19 mouse cellular contexts compared by ENCODE assay signal in genomic region chr3:50619061-50619460, GRCm38 (mm10).
"Had no signal": no experiment of that assay in that cellular context is flagged by ENCODE, and none has a peak within 500 bp of the region (broad histone marks: within the 10 kb centered on the region; RNA-seq: fewer than 3 reads in every experiment).

No protein-coding gene starts in this region.

- ATAC-seq: inflammation-experienced regulatory T-cells, adult 6 months; intestine, embryonic 16.5 days; midbrain, embryonic 15.5 days had no signal

- H3K9ac ChIP-seq: limb, embryonic 12.5 days; limb, embryonic 15.5 days; liver, embryonic 15.5 days; midbrain, embryonic 12.5 days; midbrain, embryonic 15.5 days had no signal

- DNase-seq: kidney, adult 18-20 months; kidney, adult 9 months; kidney, postnatal 14 days; kidney, postnatal 4 days; left cerebral cortex, postnatal 4 days; lung, adult 2 months; lung, postnatal 14 days; lung, postnatal 4 days; right cerebral cortex, adult 18-20 months; right cerebral cortex, postnatal 14 days; right cerebral cortex, postnatal 4 days had no signal

- H3K9me3 ChIP-seq: limb, embryonic 12.5 days; limb, embryonic 15.5 days; liver, embryonic 15.5 days; midbrain, embryonic 12.5 days; midbrain, embryonic 15.5 days had no signal

- H3K27ac ChIP-seq: limb, embryonic 12.5 days; limb, embryonic 15.5 days; liver, embryonic 15.5 days; midbrain, embryonic 12.5 days; midbrain, embryonic 15.5 days had no signal

- H3K27me3 ChIP-seq: limb, embryonic 12.5 days; limb, embryonic 15.5 days; liver, embryonic 15.5 days; midbrain, embryonic 12.5 days; midbrain, embryonic 15.5 days had no signal

- H3K4me3 ChIP-seq: limb, embryonic 12.5 days; limb, embryonic 15.5 days; liver, embryonic 15.5 days; midbrain, embryonic 12.5 days; midbrain, embryonic 15.5 days; myocyte had no signal

- H3K36me3 ChIP-seq: limb, embryonic 12.5 days; limb, embryonic 15.5 days; liver, embryonic 15.5 days; midbrain, embryonic 12.5 days; midbrain, embryonic 15.5 days had no signal

- H3K4me1 ChIP-seq: limb, embryonic 12.5 days; limb, embryonic 15.5 days; liver, embryonic 15.5 days; midbrain, embryonic 12.5 days; midbrain, embryonic 15.5 days had no signal
